ENCODE assay signal across 13 mouse cellular contexts in the genomic region with DNA sequence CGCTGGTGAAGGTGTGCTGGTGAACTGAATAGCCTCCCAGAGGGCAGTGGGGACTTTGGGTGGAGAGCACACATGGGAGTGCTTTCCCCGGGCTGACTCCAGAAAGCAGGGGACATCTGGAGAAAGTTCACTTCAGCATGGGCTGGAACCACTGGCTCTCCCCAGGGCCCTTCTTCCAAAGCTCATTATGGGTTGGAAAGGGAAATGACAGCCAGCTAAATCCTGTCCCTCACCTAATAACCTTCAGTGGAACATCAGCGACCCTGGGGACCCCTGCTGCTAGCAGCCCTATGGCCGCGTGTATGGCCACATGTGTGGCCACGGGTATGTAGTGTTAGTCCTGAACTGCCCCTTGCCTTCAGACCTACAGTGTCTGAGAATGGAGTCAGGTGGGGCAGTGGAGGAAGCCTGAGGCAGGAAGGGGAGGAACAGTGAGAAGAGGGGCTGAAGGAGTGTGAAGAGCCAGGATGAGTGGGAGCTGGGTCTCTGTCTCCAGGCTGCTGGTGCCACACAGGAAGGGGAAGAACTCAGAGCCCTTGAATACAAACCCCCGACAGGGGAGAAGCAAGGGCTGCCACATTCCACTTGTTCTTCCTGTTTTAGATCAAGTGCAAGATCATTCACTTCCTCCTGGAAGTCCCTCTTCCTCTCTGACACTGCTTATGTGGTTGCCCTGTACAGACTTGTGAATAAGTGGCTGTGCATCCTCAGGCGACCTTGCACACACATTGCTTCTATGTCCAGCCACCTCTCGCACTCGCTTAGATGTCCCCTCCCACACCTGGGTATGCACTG.
DNase-seq lines count a peak whose midpoint lies in the region; ATAC-seq and TF ChIP-seq lines count a peak whose summit lies in the region.
"Had no signal": no experiment of that assay in that cellular context is flagged by ENCODE, and none has a peak within 500 bp of the region (broad histone marks: within the 10 kb centered on the region; RNA-seq: fewer than 3 reads in every experiment).

No protein-coding gene starts in this region.

- no peak overlapping the region for H3K4me2 ChIP-seq in hindbrain, embryonic 13.5 days
- no peak overlapping the region for H3K4me2 ChIP-seq in hindbrain, embryonic 11.5 days (replicated peaks; ENCODE audit: low read depth, low read length)
- no peak overlapping the region for H3K4me2 ChIP-seq in liver, postnatal 0 days (ENCODE audit: low read depth, low read length)
- H3K4me2 ChIP-seq: neural tube, embryonic 15.5 days had no signal

- H3K9ac ChIP-seq in hindbrain, embryonic 13.5 days = no peak overlapping the region
- H3K9ac ChIP-seq in hindbrain, embryonic 11.5 days (ENCODE audit: low read depth, low read length) = no peak overlapping the region
- H3K9ac ChIP-seq in liver, postnatal 0 days (replicated peaks) = no peak overlapping the region
- H3K9ac ChIP-seq: neural tube, embryonic 15.5 days had no signal

- H3K27ac ChIP-seq in hindbrain, embryonic 13.5 days = 0 out of 2 replicates have a peak overlapping the region, but pooled peaks have one; percentile 35
- no peak overlapping the region for H3K27ac ChIP-seq in hindbrain, embryonic 11.5 days (ENCODE audit: low read depth, low read length)
- peak overlapping the region; percentile 94 for H3K27ac ChIP-seq in bone marrow macrophage, adult 2 months (ENCODE audit: insufficient read depth, low read depth, low read length)
- H3K27ac ChIP-seq in liver, postnatal 0 days (ENCODE audit: low read depth) = no peak overlapping the region
- H3K27ac ChIP-seq: neural tube, embryonic 15.5 days had no signal

- no peak for ATAC-seq in hindbrain, embryonic 13.5 days (ENCODE audit: low FRiP score)
- ATAC-seq in hindbrain, embryonic 11.5 days (ENCODE audit: low FRiP score) = no peak
- ATAC-seq in liver, postnatal 0 days = peak; percentile 21; the same call in 1 of the 2 replicates

- no peaks in the 10 kb centered on the region for H3K27me3 ChIP-seq in hindbrain, embryonic 13.5 days
- H3K27me3 ChIP-seq in hindbrain, embryonic 11.5 days (ENCODE audit: control insufficient read depth, insufficient read depth, low read length) = no peaks in the 10 kb centered on the region
- no peaks in the 10 kb centered on the region for H3K27me3 ChIP-seq in liver, postnatal 0 days (ENCODE audit: insufficient read depth, low read length)
- H3K27me3 ChIP-seq: neural tube, embryonic 15.5 days had no signal

- H3K4me3 ChIP-seq in hindbrain, embryonic 13.5 days = no peak overlapping the region
- H3K4me3 ChIP-seq in hindbrain, embryonic 11.5 days (ENCODE audit: low read depth, low read length) = no peak overlapping the region
- peak overlapping the region; percentile 22; the same call in 1 of the 2 replicates for H3K4me3 ChIP-seq in bone marrow macrophage, adult 2 months (ENCODE audit: insufficient read depth, low read length)
- no peak overlapping the region for H3K4me3 ChIP-seq in liver, postnatal 0 days (ENCODE audit: low read depth, low read length)
- H3K4me3 ChIP-seq: neural tube, embryonic 15.5 days had no signal

- peaks cover 71% of the 10 kb centered on the region for H3K4me1 ChIP-seq in hindbrain, embryonic 13.5 days (replicated peaks)
- H3K4me1 ChIP-seq in hindbrain, embryonic 11.5 days (replicated peaks; ENCODE audit: control insufficient read depth, insufficient read depth, low read length) = no peaks in the 10 kb centered on the region; the same call in 1 of the 2 replicates
- H3K4me1 ChIP-seq in bone marrow macrophage, adult 2 months (ENCODE audit: control insufficient read depth, insufficient read depth, low read length) = peaks cover 54% of the 10 kb centered on the region
- H3K4me1 ChIP-seq in liver, postnatal 0 days (ENCODE audit: insufficient read depth) = peaks cover 26% of the 10 kb centered on the region

- TF ChIP-seq CTCF in bone marrow macrophage, adult 2 months (IDR thresholded peaks at IDR 0.05; ENCODE audit: low read depth, low read length) = no peak
- TF ChIP-seq CTCF in liver, postnatal 0 days (IDR thresholded peaks at IDR 0.05; ENCODE audit: low read depth) = no peak

- peaks cover 3% of the 10 kb centered on the region; the same call in 1 of the 2 replicates for H3K36me3 ChIP-seq in hindbrain, embryonic 13.5 days
- H3K36me3 ChIP-seq in hindbrain, embryonic 11.5 days (ENCODE audit: control insufficient read depth, insufficient read depth, low read length) = no peaks in the 10 kb centered on the region
- no peaks in the 10 kb centered on the region for H3K36me3 ChIP-seq in liver, postnatal 0 days (replicated peaks; ENCODE audit: insufficient read depth, low read length)
- H3K36me3 ChIP-seq: neural tube, embryonic 15.5 days had no signal

- 73% methylated on average over 10 of the region's 10 CpGs for WGBS in hindbrain, embryonic 13.5 days
- WGBS in hindbrain, embryonic 11.5 days = 69% methylated on average over 10 of the region's 10 CpGs
- 31% methylated on average over 10 of the region's 10 CpGs for WGBS in liver, postnatal 0 days (ENCODE audit: insufficient replicate concordance)

- TF ChIP-seq EP300 in liver, postnatal 0 days (IDR thresholded peaks at IDR 0.05; ENCODE audit: low read depth) = no peak

- no peak for TF ChIP-seq POLR2A in bone marrow macrophage, adult 2 months (IDR thresholded peaks at IDR 0.05; ENCODE audit: borderline replicate concordance, low read depth, low read length)

- H3K9me3 ChIP-seq in hindbrain, embryonic 13.5 days = no peaks in the 10 kb centered on the region
- no peaks in the 10 kb centered on the region for H3K9me3 ChIP-seq in hindbrain, embryonic 11.5 days (ENCODE audit: control insufficient read depth, low read length)
- peaks cover 2% of the 10 kb centered on the region; the same call in 1 of the 2 replicates for H3K9me3 ChIP-seq in liver, postnatal 0 days (ENCODE audit: low read length)
- H3K9me3 ChIP-seq: neural tube, embryonic 15.5 days had no signal

- no peak for DNase-seq in hindbrain, embryonic 11.5 days (ENCODE audit: low spot score)
- DNase-seq in 416B (ENCODE audit: low read depth) = peak; percentile 80
- DNase-seq in liver, postnatal 0 days = no peak
- DNase-seq in cerebellum, adult 18-20 months = no peak
- no peak for DNase-seq in right cerebral cortex, postnatal 14 days
- DNase-seq: adrenal gland, postnatal 25 days; cerebellum, adult 9-11 months; kidney, adult 9 months; midbrain, embryonic 14.5 days; thymus, postnatal 36 days had no signal

Comparison
In these comparisons a context has a peak if more than half of its experiments do, and no peak if none do; other contexts are left out.
1. H3K27ac ChIP-seq: peak in hindbrain, embryonic 13.5 days (single experiment) and bone marrow macrophage, adult 2 months (single experiment); none in hindbrain, embryonic 11.5 days (single experiment) and liver, postnatal 0 days (single experiment).